16 mouse cellular contexts compared by ENCODE assay signal in genomic region chr9:119005303-119006029, GRCm38 (mm10). TPM values are rescaled to one million over a fixed set of nuclear protein-coding genes. Genes with fewer than 3 reads are reported as not detected.
DNase-seq lines count a peak whose midpoint lies in the region; ATAC-seq and TF ChIP-seq lines count a peak whose summit lies in the region.
"Had no signal": no experiment of that assay in that cellular context is flagged by ENCODE, and none has a peak within 500 bp of the region (broad histone marks: within the 10 kb centered on the region; RNA-seq: fewer than 3 reads in every experiment).

No protein-coding gene starts in this region.

- H3K4me2 ChIP-seq in forebrain, embryonic 15.5 days (replicated peaks): no peak overlapping the region
- no peak overlapping the region for H3K4me2 ChIP-seq in limb, embryonic 12.5 days
- H3K4me2 ChIP-seq: liver, embryonic 13.5 days had no signal

- no peak overlapping the region for H3K9ac ChIP-seq in forebrain, embryonic 15.5 days (replicated peaks)
- H3K9ac ChIP-seq in limb, embryonic 12.5 days (replicated peaks): no peak overlapping the region
- H3K9ac ChIP-seq: liver, embryonic 13.5 days had no signal

- H3K9me3 ChIP-seq in forebrain, embryonic 10.5 days: no peaks in the 10 kb centered on the region
- no peaks in the 10 kb centered on the region for H3K9me3 ChIP-seq in forebrain, embryonic 15.5 days
- H3K9me3 ChIP-seq in limb, embryonic 12.5 days: no peaks in the 10 kb centered on the region
- H3K9me3 ChIP-seq: liver, embryonic 13.5 days had no signal

- H3K36me3 ChIP-seq in forebrain, embryonic 10.5 days (replicated peaks): no peaks in the 10 kb centered on the region
- no peaks in the 10 kb centered on the region for H3K36me3 ChIP-seq in forebrain, embryonic 15.5 days
- H3K36me3 ChIP-seq in limb, embryonic 12.5 days: no peaks in the 10 kb centered on the region
- H3K36me3 ChIP-seq: liver, embryonic 13.5 days had no signal

- no peak for TF ChIP-seq CTCF in layer of hippocampus, adult 2 months (conservative IDR thresholded peaks at IDR 0.05)
- no peak for TF ChIP-seq CTCF in brain, embryonic 14.5 days (IDR thresholded peaks at IDR 0.05; ENCODE audit: borderline replicate concordance, extremely low read depth, insufficient read depth, insufficient read length)

- no peak for ATAC-seq in forebrain, embryonic 15.5 days (replicated peaks)
- no peak for ATAC-seq in limb, embryonic 12.5 days (ENCODE audit: insufficient number of reproducible peaks, insufficient read depth, low FRiP score, low TSS enrichment, low read depth)

- H3K27ac ChIP-seq in forebrain, embryonic 10.5 days: peak overlapping the region; percentile 27; the same call in 1 of the 2 replicates
- no peak overlapping the region for H3K27ac ChIP-seq in forebrain, embryonic 15.5 days (replicated peaks)
- H3K27ac ChIP-seq in layer of hippocampus, adult 2 months: peak overlapping the region; percentile 80
- H3K27ac ChIP-seq in limb, embryonic 12.5 days: 0 out of 2 replicates have a peak overlapping the region, but pooled peaks have one; percentile 50
- H3K27ac ChIP-seq: liver, embryonic 13.5 days had no signal

- H3K4me3 ChIP-seq in forebrain, embryonic 10.5 days: no peak overlapping the region
- H3K4me3 ChIP-seq in forebrain, embryonic 15.5 days: no peak overlapping the region
- H3K4me3 ChIP-seq in layer of hippocampus, adult 2 months: no peak overlapping the region
- H3K4me3 ChIP-seq in limb, embryonic 12.5 days (replicated peaks): no peak overlapping the region
- H3K4me3 ChIP-seq: erythroblast, embryonic 14.5 days; liver, embryonic 13.5 days had no signal

- intact Hi-C loops in heart, postnatal 14 days (cut with DNase I): loop anchor here (2.0 kb wide), 1 partner anchor 79 kb away; the partner anchor contains the start of gene Ctdspl

- no peaks in the 10 kb centered on the region for H3K27me3 ChIP-seq in forebrain, embryonic 10.5 days (ENCODE audit: poor library complexity, severe bottlenecking)
- no peaks in the 10 kb centered on the region for H3K27me3 ChIP-seq in forebrain, embryonic 15.5 days
- no peaks in the 10 kb centered on the region for H3K27me3 ChIP-seq in limb, embryonic 12.5 days
- H3K27me3 ChIP-seq: liver, embryonic 13.5 days had no signal

- WGBS in forebrain, embryonic 10.5 days: 84% methylated on average over 15 of the region's 15 CpGs
- 46% methylated on average over 15 of the region's 15 CpGs for WGBS in forebrain, embryonic 15.5 days
- WGBS in limb, embryonic 12.5 days: 61% methylated on average over 15 of the region's 15 CpGs

- peaks cover 24% of the 10 kb centered on the region for H3K4me1 ChIP-seq in forebrain, embryonic 10.5 days
- peaks cover 4% of the 10 kb centered on the region for H3K4me1 ChIP-seq in forebrain, embryonic 15.5 days
- peaks cover 64% of the 10 kb centered on the region for H3K4me1 ChIP-seq in limb, embryonic 12.5 days (replicated peaks)

- DNase-seq in forebrain, embryonic 10.5 days (ENCODE audit: extremely low spot score, low spot score): no peak
- DNase-seq in layer of hippocampus, adult 2 months (ENCODE audit: low spot score in 2 of 2): no peak
- no peak for DNase-seq in layer of hippocampus, postnatal 14 days (ENCODE audit: low spot score in 2 of 2)
- peak; percentile 47 for DNase-seq in brain, embryonic 14.5 days (ENCODE audit: low read depth)
- no peak for DNase-seq in cerebellum, postnatal 14 days
- no peak for DNase-seq in heart, postnatal 14 days
- DNase-seq: adrenal gland, postnatal 36 days; gastrocnemius, postnatal 10 days; heart, postnatal 4 days; kidney, adult 18-20 months; liver, embryonic 13.5 days; lung, postnatal 10 days; right cerebral cortex, postnatal 25 days had no signal

- TF ChIP-seq POLR2A in brain, embryonic 14.5 days (IDR thresholded peaks at IDR 0.05; ENCODE audit: borderline replicate concordance, extremely low read depth, insufficient read depth, insufficient read length, poor library complexity, severe bottlenecking): no peak

RNA-seq across cellular contexts. Expression of gene Vill, which starts 47.1 kb away (rescaled TPM):
- 13.6 and 15.2 TPM in 2 replicates for polyA plus RNA-seq in forebrain, embryonic 10.5 days (2016; fragmentation: Nextera tagmentation; extraction: Ambion mirVana)
- polyA plus RNA-seq in forebrain, embryonic 15.5 days (2015; fragmentation: Nextera tagmentation; extraction: Ambion mirVana): 2.1 and 2.7 TPM in 2 replicates
- under 1 TPM; 0.54 to 0.71 TPM for total RNA-seq in layer of hippocampus, adult 2 months (2021)
- total RNA-seq in layer of hippocampus, postnatal 14 days (2021): under 1 TPM; 0.39 to 0.81 TPM
- 5.0 and 6.5 TPM in 2 replicates for polyA plus RNA-seq in brain, embryonic 14.5 days (2012; rRNA removed)
- 42.1 and 42.4 TPM in 2 replicates for polyA plus RNA-seq in limb, embryonic 12.5 days (2016; fragmentation: Nextera tagmentation; extraction: Ambion mirVana)
- total RNA-seq in heart, postnatal 14 days (2021): 1 to 10 TPM in 1 of 2 experiments, under 1 TPM in 1; 0.74 to 1.4 TPM
- polyA plus RNA-seq: erythroblast, embryonic 14.5 days had no signal
